Mouse (Mus musculus): Measurements from ENCODE around the gene Gpr107.

Gene Gpr107

DNA sequence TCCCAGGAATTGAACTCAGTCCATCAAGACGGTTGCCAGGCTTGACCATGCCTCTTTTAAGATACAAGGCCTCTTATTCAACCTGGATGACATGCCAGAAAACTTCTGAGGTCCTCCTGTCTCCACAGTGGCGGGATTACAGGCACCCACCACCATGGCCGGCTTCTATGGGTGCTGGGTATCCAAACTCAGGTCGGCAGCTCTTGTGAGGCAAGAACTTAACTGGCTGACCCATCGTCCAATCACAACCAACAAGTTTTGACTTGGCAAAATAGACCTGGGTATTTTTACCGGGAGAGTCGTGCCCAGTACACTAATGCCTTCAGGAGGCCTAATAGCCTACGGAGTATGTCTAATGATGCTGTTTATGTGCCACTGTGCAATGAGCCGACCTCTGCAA lies 26.1 kb upstream of the Gpr107 start:
- no peak for DNase-seq (ENCODE audit: low read depth in 1 of 2, low spot score in 2 of 2)

DNA sequence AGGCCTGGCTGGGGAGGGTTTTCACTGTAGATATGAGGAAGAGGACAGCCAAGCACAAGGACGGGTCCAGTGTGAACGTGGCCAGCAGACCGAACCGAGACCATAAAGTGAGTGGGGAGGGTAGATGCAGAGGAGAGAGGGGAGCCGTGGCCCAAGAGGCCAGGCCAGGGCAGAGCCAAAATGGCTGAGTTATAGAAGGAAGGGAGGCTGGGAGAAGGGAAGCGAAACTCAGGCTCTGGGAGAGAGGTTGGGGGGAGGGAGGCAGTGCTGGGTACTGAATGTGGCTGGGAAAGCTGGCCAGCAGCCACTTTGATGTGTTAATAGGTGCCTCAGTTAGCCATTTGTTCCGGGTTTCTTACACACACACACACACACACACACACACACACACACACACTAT lies 24.9 kb upstream of the Gpr107 start:
- peak; percentile 46 to 62 for DNase-seq (ENCODE audit: low read depth in 1 of 2, low spot score in 2 of 2)

DNA sequence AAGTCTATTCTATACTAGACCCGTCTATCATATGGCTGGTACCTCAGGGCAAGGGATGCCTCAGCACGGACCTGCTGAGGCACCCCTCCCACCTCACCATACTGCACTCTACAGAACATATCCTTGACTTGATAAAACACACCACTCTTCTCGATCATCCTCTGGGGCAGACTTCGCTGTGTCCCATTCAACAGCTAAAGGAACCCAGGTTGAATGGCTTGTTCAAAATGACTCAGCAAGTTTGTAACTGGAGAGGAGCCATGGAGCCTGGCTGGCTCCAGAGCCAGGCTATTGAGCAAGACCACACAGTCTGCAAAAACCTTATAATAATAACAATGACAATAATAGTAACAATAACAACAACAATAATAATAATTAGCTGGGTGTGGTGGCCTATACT lies 24.2 kb upstream of the Gpr107 start:
- DNase-seq (ENCODE audit: low read depth in 1 of 2, low spot score in 2 of 2), result no peak

DNA sequence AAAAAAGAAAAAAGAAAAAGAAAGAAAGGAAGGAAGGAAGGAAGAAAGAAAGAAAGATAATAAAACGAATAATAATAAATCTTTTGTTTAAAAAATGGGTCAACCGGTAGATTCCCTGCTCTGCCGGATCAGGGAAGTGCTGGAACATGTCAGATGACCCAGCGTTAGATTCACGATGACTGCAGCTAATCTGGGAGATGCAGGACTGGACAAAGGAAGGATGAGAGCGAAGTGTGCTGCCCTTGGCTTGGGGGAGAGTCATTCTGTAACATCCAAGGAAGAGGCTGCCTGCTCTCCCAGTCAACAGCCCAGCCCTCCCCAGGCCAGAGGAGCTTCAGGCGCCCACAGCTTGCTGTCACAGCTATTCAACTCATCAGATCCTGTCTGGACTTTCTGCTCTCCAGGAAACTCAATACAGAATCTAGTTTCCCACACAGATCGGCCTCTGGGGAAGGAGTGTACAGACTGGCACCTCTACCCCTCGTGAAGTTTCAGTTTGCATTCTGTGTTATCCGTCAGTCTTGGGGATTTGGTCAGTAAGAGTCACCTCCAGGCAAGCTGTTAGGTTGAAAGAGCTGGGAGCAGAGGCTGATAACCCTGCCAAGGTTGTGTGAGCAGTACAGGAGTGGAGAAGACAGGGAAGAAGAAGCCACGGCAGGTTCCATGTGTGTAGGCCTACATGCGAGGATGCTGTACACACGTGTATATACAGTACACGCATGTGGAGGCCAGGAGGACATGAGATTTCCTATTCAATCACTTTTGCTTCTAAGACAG lies 22.2 kb upstream of the Gpr107 start:
- DNase-seq (ENCODE audit: low read depth in 1 of 2, low spot score in 2 of 2), result no peak

DNA sequence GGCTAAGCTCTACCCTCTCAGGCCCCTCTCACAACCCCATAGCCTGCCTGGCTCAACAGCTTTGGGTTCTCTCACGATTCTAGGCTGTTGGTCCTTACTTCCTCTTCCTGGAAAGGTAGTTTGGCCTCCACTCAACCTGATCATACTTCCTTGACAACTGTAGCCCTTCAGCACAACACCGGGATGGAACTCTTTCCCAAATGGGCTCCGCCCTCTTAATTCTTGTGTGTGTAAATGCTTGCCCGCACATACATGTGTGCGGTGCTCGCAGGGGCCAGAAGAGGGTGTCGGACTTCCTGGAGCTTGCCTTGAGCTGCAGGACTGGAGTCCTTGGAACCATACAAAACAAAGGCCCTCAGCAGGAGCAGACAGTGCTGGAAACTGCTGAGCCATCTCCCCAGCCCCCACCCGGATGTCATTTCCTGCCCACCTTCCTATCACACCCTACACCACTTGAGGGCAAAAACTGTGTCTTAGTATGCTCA lies 21.3 kb upstream of the Gpr107 start:
- no peak for DNase-seq (ENCODE audit: low read depth in 1 of 2, low spot score in 2 of 2)

DNA sequence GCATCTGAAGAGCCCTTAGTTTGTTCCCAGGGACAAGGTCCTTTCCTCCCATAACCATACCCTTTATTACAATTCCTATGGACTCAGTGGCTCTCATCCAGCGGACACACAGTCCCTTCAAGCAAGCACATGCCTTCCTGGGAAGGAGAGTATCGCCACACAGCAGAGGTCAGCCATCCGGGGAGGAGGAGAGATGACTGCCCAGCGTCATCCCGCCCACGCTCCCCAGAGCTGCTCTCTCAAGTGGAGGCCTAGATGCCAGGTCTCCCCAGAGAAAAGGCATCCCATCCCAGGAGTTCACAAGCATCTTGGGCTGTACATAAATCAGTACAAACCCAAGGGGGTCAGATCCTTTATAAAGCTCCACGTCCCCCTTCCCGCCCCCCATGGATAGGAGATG lies 19.4 kb upstream of the Gpr107 start:
- no peak for DNase-seq (ENCODE audit: low read depth in 1 of 2, low spot score in 2 of 2)

DNA sequence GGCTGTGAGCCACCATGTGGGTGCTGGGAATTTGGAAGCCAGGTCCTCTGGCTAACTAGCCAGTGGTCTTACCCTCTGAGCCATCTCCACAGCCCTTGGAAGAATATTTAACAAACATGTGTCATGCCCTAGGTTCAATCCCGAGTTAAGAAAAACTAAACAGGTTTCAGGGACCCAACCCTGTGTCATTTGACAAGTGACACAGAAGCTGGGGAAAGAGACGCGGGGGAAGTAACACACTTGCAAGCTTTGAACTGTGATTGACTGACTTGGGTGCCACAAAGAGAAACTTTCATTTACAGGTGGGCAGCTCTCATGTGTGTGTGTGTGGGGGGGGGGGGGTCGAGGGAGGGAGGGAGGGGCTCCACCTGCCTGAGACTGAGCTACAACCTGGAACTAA lies 18.1 kb upstream of the Gpr107 start:
- DNase-seq (ENCODE audit: low read depth in 1 of 2, low spot score in 2 of 2), result no peak

DNA sequence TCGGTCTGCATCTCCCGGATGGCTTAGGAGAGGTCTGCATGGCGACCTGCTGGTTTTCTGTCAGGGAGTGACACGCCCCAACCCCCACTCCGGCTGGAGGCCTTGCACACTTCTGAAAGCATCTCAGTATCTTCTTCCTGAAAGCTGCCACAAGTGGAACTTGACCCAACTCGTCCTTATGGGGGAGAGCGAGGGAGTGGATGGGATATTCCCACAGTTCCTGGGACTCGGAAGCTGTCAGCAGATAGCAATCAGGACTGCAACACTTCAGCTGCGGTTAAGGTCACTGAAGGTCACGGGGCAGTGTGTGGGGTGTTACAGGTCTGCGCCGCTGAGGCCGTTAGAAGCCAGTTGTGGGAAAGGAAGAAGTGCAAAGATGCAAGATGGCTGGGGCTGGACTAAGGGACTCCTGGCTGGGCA lies 16.6 kb upstream of the Gpr107 start:
- no peak for DNase-seq (ENCODE audit: low read depth in 1 of 2, low spot score in 2 of 2)

DNA sequence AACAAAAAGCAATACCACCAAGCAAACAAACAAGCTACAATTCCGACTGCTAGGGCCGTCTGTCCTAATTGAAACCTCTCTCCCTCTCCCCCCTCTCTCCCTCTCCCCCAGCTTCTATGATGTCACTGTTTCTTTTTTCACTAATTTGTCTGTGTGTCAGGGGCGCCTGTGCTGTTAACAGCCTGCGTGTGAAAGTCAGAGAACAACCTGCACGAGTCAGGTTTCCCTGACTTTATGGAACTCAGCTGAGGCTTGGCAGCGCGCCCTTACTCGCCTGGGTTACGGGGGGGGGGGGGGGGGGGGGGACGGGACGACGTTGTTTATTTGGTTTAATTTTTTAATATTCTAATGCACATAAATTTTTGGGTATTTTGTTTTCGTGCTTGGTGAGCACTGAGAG lies 15.8 kb upstream of the Gpr107 start:
- DNase-seq (ENCODE audit: low read depth in 1 of 2, low spot score in 2 of 2), result no peak

DNA sequence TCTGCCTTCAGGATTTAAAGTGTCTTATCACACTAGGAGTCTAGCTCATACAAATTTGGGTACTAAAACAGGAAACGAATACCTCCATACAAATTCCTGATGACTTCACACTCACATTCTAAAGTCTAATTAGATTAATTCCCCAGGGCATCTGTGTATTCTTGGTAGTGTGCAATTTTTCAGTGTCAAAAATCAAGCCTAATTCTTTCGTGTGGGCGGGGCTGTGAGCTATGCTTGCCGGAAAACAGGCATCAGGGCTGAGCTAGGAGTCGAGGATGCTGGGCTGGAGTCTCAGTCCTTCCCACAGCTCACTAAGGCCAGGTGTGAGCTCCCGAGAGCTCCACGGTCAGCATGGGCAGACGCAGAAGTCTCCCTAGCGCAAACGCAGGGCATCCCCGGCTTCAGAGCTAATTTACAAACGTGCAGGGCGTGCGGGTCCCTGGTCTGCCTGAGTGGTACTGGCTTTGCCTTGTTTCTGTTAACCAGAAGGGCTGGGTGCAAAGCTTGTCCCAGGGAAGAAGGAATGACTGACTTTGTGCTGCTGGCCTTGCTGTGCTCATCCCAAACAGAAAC lies 15.0 kb upstream of the Gpr107 start:
- DNase-seq (ENCODE audit: low read depth in 1 of 2, low spot score in 2 of 2), result no peak

DNA sequence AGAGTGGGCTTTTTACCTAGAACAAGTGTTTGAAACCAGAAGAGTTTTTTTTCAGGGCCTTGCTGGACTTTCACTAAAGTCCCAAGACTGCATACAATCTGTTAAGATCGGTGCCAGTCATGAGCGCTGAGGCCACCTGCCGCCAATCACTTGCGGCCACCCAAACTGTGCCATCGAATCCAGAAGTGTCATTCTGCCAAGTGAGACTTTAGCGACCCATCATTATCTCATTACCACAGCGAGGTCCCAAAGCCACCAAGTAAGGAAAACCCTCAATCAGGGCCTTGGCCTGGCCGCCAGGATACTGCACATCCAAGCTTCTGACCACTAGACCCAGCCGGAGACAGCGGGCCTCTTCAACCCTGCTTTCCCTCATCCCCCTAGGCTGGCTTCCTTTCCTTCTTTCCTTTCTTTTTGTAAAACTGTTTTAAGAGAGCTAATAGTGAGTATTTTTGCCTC lies 12.9 kb upstream of the Gpr107 start:
- no peak for DNase-seq (ENCODE audit: low read depth in 1 of 2, low spot score in 2 of 2)

DNA sequence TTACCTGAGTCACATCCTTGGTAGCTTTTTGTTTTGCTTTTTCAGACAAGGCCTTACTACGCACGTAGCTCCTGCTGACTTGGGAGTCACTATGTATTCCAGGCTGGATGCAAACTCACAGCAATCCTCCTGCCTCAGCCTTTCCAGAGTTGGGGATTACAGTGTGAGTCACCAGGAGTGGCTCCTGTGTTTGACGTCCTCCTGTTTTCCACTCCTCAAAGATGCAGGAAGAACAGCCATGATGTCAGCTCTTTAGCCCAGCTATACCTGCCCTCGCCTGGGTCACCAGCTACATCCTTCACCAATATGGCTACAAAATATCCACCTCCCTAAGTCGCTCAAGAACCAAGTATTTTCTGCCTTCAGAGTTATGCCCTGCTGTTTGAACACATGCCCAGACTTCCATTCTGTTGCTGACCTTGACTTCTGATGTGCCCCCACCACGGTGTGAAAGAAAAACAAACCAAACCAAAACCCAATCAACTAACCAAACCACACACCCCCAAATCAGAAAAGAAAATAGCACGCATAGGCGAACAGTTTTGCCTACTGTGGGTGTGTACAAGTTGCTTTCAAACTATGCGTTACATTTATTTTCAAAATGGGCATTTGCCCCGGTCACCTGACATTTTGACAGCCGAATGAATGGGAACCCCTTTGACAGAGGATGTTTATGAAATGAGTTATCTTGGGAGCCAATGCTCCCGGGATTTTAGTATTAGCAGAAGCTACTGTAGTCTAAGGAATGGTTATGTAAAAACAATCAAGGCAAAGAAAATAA lies 11.9 kb upstream of the Gpr107 start:
- DNase-seq (ENCODE audit: low read depth in 1 of 2, low spot score in 2 of 2), result no peak

DNA sequence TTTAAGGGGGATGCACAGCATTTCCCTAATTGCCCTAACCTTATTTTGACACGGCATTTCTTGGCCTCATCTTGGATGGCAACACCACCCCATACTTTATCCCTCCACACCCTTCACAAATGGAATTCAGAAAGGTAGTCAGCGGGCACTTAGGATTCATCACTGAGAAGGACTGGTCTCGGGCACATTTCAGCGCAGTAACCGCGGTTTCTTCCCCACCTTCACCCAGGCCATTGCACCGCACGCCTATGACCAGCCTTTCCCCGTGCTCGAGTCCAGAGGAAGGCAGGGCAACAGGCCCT lies 11.4 kb upstream of the Gpr107 start:
- DNase-seq (ENCODE audit: low read depth in 1 of 2, low spot score in 2 of 2), result no peak

DNA sequence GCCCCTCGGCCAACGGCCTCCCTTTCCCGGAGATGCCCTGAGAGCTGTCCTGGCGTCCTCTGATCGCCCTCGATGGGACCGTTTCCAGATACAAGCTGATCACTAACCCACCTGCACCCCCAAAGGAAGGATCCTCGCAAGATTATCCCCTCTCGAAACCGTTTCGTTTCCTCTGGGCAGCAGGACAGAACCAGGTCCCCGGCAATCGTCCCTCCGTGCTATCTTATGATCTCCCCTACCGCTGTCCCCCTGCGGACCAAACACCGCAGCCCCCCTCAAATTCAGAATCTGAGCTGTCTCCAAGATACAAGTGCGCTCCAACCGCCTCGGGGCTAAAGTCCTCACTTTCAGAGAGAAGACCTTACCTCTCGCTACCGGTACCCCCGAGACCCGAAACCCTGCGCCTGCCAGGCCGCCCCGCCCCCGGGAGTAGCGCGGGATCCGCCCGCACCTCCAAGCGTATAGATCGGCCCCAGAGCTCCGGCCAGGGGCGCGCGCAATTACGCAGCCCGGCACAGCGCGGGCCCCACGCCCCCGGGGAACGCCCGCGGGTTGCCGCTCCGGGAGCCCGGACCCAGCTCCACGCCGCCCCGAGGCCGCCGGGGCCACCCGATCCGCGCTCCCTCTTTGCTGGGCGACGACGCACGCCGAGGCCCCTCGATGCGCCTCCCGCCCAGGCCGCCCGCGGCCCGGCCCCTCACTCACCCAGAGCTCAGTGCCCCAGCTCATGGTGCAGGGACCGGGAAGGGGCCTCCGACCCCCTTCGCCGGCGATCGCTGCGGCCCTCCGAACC lies 10.8 kb upstream of the Gpr107 start:
- DNase-seq (ENCODE audit: low read depth in 1 of 2, low spot score in 2 of 2), result peak in 1 of 2 experiments; percentile 21

DNA sequence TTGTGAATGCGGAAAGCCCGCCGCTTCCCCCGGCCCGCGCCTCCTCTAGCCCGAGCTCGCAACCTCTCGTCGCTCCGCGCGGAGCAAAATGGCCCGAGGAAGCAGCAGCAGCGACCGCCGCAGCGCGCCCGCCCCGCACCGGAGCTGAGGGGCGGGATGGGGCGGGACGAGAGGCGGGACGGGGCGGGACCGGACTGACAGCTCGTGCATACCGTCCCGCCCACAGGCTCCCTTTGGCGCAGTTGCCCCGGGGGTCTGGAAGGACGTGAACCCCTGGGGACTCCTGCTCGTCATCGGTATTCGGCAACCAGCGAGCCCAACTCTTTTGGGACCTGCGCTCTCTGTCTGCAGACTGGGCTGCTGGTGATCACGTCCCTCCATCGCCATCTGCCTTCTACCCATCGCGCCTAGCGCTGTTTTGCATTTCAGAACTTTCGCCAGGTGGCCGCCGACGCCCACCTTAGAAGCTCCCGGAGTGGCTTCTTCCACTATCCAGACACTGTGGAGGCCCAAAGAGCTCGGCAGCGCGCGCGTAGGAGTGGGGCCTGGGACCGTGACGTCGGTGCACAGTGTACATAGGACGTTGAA lies 10.2 kb upstream of the Gpr107 start, which contains the start of gene Fnbp1:
Gene Fnbp1, minus strand, starts transcription at position 142 of the 588 bp plus-strand sequence.
- peak; percentile 34 to 70 for DNase-seq (ENCODE audit: low read depth in 1 of 2, low spot score in 2 of 2)

DNA sequence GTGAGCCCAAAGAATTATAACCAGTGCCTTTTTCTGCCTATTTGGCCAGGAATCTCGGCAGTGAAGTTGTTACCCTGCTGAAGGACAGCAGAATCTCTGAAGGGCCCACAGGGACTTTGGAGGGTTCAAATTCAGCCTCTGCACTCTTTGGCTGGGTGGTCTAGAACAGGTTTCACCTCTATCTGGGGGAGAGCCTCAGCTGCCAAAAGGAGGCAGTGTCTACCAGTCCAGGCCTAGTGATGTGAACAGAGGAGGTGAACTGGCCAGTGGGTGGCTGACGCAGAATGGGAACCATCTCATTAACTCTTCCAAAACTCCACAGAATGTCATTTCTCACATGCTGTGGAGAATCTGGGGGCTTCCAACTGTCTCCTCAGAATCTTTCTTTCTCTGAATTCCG lies 9.6 kb upstream of the Gpr107 start:
- DNase-seq (ENCODE audit: low read depth in 1 of 2, low spot score in 2 of 2), result no peak

DNA sequence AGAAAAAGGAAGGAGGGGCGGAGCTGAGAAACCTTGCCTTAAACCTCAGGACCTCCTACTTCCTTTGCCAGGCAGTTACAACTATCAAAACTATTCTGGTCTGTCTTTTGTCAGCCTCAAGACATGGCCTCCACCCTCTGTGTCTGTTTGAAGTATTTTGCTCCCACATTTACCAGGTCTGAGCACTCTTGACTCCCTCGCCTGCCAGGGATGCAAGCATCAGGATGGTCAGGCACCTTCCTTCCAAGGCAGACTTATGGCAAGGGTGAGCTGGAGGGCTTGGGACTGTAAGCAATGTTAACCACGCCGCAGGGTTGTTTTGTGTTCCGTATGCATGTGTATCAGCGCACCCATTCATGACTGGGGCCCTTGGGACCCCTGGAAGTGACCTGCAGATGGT lies 8.8 kb upstream of the Gpr107 start:
- DNase-seq (ENCODE audit: low read depth in 1 of 2, low spot score in 2 of 2), result no peak

DNA sequence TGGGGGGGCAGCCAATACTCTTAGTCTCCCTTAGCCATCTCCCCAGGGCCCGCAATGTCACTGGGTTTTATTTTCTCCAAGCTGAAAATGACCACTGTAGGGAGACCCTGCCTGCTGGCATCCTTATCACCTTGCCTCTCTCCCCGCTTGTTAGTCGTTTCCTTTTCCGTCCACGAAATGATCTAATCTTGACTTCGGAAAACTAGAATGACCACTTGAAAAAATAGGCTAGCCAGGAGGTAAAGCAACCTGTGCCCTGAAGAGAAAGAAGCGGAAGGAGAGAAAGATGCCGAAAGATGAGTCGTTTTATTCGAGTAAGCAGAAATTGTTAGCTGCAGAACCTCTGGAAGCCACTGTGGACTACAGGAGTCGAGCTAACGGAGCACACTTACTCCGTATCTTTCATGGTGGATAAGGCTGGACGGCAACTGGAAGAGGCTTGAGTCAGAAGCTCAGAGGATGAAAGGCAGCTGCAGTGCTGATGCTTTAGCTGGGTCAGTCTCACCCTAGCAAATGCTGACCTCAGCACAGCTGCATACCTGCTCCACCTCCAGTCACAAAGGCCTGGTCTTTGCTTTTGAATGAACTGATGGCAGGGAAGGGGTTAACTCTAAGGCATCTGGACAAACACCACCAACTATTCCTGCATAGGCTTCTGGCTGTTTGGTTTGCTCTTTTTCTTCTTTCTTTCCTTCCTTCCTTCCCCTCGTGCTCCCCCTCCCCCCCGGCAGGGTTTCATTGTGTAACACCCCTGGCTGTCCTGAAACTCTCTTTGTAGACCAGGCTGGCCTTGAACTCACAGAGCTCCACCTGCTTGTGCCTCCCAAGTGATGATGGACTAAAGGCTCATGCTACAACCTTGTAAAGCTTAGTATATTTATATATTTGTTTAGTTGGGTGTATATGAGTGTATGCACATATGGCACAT lies 8.1 kb upstream of the Gpr107 start:
- DNase-seq (ENCODE audit: low read depth in 1 of 2, low spot score in 2 of 2), result no peak

DNA sequence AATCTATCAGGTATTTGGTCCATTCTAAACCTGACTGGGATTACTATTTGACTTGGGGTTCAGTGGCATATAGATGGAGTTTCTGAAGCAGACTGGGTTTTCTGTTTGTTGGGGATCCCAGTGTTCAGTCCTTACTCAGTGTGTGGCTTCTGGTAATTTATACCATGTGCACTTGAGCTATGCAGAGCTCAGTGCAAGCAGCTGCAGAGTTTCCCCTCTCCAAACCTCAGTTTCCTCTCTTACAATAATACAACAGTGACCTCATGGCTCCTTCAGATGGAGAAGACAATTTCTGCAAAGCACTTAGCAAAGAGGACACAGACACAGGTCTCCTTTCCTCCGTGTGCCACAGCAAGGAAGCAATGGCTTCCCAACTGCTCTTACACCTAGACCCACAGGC lies 7.2 kb upstream of the Gpr107 start:
- DNase-seq (ENCODE audit: low read depth in 1 of 2, low spot score in 2 of 2), result no peak

DNA sequence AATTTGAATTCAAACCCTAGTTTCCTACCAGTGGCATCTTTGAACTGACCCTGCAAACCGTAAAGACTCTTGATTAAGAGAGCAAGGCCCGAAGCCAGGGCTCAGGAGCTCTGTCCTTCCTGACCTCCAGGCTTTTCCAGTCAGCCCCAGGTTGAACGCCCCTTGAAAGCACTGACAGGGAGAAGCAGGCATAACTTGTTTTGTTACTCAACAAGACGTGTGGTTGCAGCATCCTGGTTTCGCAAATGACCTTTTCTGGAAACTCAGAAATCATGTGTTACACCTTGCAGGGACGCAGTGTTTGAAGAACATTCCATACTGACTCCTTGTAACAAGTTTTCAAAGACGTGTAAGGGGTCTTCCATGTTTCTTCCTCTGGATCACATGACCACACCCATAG lies 5.1 kb upstream of the Gpr107 start:
- peak in 1 of 2 experiments; percentile 21 for DNase-seq (ENCODE audit: low read depth in 1 of 2, low spot score in 2 of 2)
